Mouse (Mus musculus): Measurements from ENCODE around the gene 6330403K07Rik.

- no peak for TF ChIP-seq CTCF (IDR thresholded peaks at IDR 0.05; ENCODE audit: borderline replicate concordance, control insufficient read depth, extremely low read depth, insufficient read depth, low read length, poor library complexity)
- TF ChIP-seq POLR2A (IDR thresholded peaks at IDR 0.05; ENCODE audit: control insufficient read depth, extremely low read depth, insufficient read depth, low read length, poor library complexity) = no peak
Measured at GRCm38 (mm10) chr11:71007026-71007425, 26.3 kb downstream of the 6330403K07Rik start.

All from thymus, adult 2 months (tissue).